Mouse (Mus musculus): Measurements from ENCODE around the gene Hpcal4. TPM values are rescaled to one million over a fixed set of nuclear protein-coding genes. Genes with fewer than 3 reads are reported as not detected.

The Hpcal4 gene
- polyA plus RNA-seq, 1 experiment from 2014 or later: 1.3 TPM

DNA sequence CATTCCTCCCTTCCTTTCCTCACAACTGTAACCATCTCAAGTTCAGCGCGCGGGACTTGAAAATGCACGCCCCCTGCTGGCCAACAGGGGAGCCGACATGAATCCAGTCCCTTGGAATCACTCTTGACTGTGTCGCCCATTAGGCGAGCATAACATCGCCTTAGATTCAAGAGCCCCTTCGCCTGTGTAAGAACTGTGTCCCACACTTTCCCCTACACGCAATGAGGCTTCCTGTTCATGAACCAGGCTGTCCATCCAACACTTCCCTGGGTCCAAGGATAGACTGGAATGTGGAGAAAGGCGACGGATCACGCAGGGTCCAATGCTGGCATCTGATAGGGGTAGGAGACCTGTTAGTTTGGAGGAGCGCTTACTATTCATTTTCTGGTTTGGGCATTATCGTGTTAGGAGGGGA lies 17.8 kb downstream of the Hpcal4 start:
- H3K4me3 ChIP-seq (ENCODE audit: low read length): peak overlapping the region; percentile 49
- peaks cover 28% of the 10 kb centered on the region for H3K27me3 ChIP-seq (ENCODE audit: insufficient read depth, low read length)
- H3K36me3 ChIP-seq (ENCODE audit: insufficient read depth, low read length): no peaks in the 10 kb centered on the region
- no peak overlapping the region for H3K27ac ChIP-seq (ENCODE audit: low read length)
- H3K9ac ChIP-seq (replicated peaks; ENCODE audit: low read length): no peak overlapping the region
- H3K9me3 ChIP-seq (ENCODE audit: low read length): no peaks in the 10 kb centered on the region
- peaks cover 14% of the 10 kb centered on the region for H3K4me1 ChIP-seq (ENCODE audit: insufficient read depth, low read length)
- ATAC-seq (ENCODE audit: low FRiP score, low TSS enrichment): peak; percentile 72
- H3K4me2 ChIP-seq (replicated peaks; ENCODE audit: low read depth, low read length): peak overlapping the region; percentile 87
- WGBS: 1% methylated on average over 15 of the region's 15 CpGs

DNA sequence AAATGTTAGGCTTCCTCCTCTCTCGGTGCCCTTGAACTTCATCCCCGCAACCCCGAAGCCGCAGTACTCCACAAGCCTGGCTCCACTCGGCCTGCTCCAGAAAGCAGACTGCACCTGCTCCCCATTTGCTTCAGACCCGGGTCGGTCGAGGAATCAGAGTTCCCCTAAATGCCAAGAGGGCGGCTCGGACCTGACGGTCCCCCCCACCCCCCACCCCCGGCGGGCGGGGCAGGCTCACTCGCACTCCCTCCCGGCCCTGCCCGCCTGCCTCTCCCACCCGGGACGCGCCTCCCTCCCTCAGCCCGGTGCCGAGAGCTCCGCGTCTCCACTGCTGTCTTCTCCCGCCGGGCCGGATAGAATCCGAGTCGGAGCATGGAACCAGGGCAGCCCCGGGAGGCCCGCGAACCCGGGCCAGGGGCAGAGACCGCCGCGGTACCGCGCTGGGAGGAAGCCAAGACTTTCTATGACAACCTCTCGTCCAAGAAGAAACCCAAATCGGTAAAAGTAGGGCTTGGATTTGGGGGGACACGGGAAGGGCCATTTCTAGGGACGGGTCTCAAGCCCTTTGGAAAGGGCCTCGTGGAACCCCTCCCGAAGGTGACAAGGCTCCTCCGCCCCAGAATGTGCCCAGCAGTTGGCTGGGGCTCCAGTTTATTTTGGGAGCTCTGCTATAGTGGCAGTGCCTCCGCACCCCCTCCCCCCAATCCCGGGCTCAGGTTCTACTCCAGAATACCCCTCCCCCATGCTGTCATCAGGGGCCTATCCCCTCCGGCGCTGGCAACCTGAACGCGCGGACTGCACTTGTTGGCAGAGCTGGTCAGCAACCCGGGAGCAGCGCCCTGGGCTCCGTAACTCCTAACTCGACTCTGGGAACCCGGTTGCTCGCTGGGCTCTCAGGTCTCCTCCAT lies 18.4 kb downstream of the Hpcal4 start, which contains the start of gene Nt5c1a:
Gene Nt5c1a, plus strand, starts transcription at position 319 of the 908 bp plus-strand sequence.
- Histone ChIP-seq H3K36me3 (ENCODE audit: insufficient read depth, low read length) (no peaks in the 10 kb centered on the region), H3K9ac (replicated peaks; ENCODE audit: low read length) (peak within 1 kb of the TSS; percentile 58), H3K4me1 (ENCODE audit: insufficient read depth, low read length) (peaks cover 14% of the 10 kb centered on the region), H3K9me3 (ENCODE audit: low read length) (no peaks in the 10 kb centered on the region), H3K4me3 (ENCODE audit: low read length) (peak within 1 kb of the TSS; percentile 49), H3K27me3 (ENCODE audit: insufficient read depth, low read length) (peaks cover 28% of the 10 kb centered on the region), H3K4me2 (replicated peaks; ENCODE audit: low read depth, low read length) (peak within 1 kb of the TSS; percentile 87), H3K27ac (ENCODE audit: low read length) (no peak within 1 kb of the TSS)
- WGBS: under 1% methylated on average over 58 of the region's 58 CpGs
- peak; percentile 55 for ATAC-seq (ENCODE audit: low FRiP score, low TSS enrichment)

DNA sequence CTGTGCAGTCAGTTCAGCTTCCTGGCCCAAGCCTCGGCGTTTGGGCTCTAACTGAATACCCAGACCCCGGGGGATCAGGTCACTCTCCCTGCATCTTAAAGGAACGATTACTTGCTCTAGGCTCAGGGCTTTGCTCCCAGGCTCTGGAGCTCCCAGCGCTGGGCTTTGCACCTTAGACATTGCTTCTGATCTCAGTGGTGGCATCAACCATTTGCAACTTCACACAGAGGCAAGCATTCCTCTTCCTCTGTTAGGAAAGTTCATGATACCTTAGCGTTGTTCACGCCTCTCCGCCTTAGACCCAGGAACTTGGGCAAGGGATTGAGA lies 19.0 kb downstream of the Hpcal4 start:
- Histone ChIP-seq H3K4me3 (ENCODE audit: low read length) (peak overlapping the region; percentile 49), H3K27ac (ENCODE audit: low read length) (no peak overlapping the region), H3K4me2 (replicated peaks; ENCODE audit: low read depth, low read length) (peak overlapping the region; percentile 87), H3K4me1 (ENCODE audit: insufficient read depth, low read length) (peaks cover 14% of the 10 kb centered on the region), H3K36me3 (ENCODE audit: insufficient read depth, low read length) (no peaks in the 10 kb centered on the region), H3K9ac (replicated peaks; ENCODE audit: low read length) (no peak overlapping the region), H3K27me3 (ENCODE audit: insufficient read depth, low read length) (peaks cover 28% of the 10 kb centered on the region), H3K9me3 (ENCODE audit: low read length) (no peaks in the 10 kb centered on the region)
- WGBS: 16% methylated on average over 8 of the region's 8 CpGs
- ATAC-seq (ENCODE audit: low FRiP score, low TSS enrichment): no peak

GRCm38 (mm10) chr4:123207337-123207736 lies 24.3 kb downstream of the Hpcal4 start:
- no peak overlapping the region for H3K9ac ChIP-seq (replicated peaks; ENCODE audit: low read length)
- H3K4me3 ChIP-seq (ENCODE audit: low read length): no peak overlapping the region
- no peaks in the 10 kb centered on the region for H3K9me3 ChIP-seq (ENCODE audit: low read length)
- H3K27ac ChIP-seq (ENCODE audit: low read length): no peak overlapping the region
- no peaks in the 10 kb centered on the region for H3K36me3 ChIP-seq (ENCODE audit: insufficient read depth, low read length)
- peaks cover 7% of the 10 kb centered on the region for H3K27me3 ChIP-seq (ENCODE audit: insufficient read depth, low read length)
- 78% methylated on average over 5 of the region's 5 CpGs for WGBS
- no peak for ATAC-seq (ENCODE audit: low FRiP score, low TSS enrichment)
- 0 out of 2 replicates have a peak, but pooled peaks cover 10% of the 10 kb centered on the region for H3K4me1 ChIP-seq (ENCODE audit: insufficient read depth, low read length)
- H3K4me2 ChIP-seq (replicated peaks; ENCODE audit: low read depth, low read length): no peak overlapping the region

DNA sequence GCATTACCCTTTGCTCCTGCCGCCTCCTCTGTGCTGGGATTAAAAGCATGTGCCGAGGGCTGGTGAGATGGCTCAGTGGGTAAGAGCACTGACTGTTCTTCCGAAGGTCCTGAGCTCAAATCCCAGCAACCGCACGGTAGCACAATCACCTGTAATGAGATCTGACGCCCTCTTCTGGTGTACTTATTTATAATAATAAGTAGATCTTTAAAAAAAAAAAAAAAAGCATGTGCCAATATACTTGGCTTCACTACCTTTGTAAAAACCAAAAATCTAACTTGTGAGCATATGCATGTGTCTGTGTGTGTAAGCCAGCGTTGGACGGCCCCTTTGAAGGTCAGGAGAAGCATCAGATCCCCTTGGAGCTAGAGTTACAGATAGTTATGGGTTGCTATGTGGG lies 28.0 kb downstream of the Hpcal4 start:
- Histone ChIP-seq H3K27ac (ENCODE audit: low read length) (no peak overlapping the region), H3K36me3 (ENCODE audit: insufficient read depth, low read length) (no peaks in the 10 kb centered on the region), H3K4me1 (ENCODE audit: insufficient read depth, low read length) (0 out of 2 replicates have a peak, but pooled peaks cover 10% of the 10 kb centered on the region), H3K27me3 (ENCODE audit: insufficient read depth, low read length) (no peaks in the 10 kb centered on the region), H3K4me2 (replicated peaks; ENCODE audit: low read depth, low read length) (no peak overlapping the region), H3K4me3 (ENCODE audit: low read length) (no peak overlapping the region), H3K9ac (replicated peaks; ENCODE audit: low read length) (no peak overlapping the region), H3K9me3 (ENCODE audit: low read length) (no peaks in the 10 kb centered on the region)
- 56% methylated on average over 8 of the region's 8 CpGs for WGBS
- no peak for ATAC-seq (ENCODE audit: low FRiP score, low TSS enrichment)

DNA sequence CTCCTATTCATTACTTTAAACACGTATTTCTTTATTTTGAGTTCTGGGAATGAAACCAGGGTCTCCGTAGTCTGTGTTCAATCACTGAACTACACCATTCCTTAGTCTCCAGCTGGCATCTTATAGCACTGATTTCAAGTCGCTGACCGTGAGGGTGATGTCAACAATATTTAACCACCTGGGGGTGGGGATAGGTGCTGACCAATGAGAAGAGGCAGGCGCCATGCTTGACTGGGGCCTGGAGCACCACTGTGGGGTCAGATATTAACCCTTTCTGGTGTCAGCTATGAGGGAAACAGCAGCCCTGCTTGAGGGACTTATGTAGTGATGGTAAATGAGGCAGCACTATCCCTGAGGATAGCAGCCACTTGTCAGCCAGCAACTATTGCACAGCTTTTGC lies 28.4 kb downstream of the Hpcal4 start:
- Histone ChIP-seq H3K4me3 (ENCODE audit: low read length) (no peak overlapping the region), H3K9me3 (ENCODE audit: low read length) (no peaks in the 10 kb centered on the region), H3K27me3 (ENCODE audit: insufficient read depth, low read length) (no peaks in the 10 kb centered on the region), H3K36me3 (ENCODE audit: insufficient read depth, low read length) (no peaks in the 10 kb centered on the region), H3K27ac (ENCODE audit: low read length) (no peak overlapping the region), H3K4me1 (ENCODE audit: insufficient read depth, low read length) (0 out of 2 replicates have a peak, but pooled peaks cover 10% of the 10 kb centered on the region), H3K9ac (replicated peaks; ENCODE audit: low read length) (no peak overlapping the region), H3K4me2 (replicated peaks; ENCODE audit: low read depth, low read length) (no peak overlapping the region)
- WGBS: 38% methylated on average over 5 of the region's 5 CpGs
- peak; percentile 50; the same call in 1 of the 2 replicates for ATAC-seq (ENCODE audit: low FRiP score, low TSS enrichment)

DNA sequence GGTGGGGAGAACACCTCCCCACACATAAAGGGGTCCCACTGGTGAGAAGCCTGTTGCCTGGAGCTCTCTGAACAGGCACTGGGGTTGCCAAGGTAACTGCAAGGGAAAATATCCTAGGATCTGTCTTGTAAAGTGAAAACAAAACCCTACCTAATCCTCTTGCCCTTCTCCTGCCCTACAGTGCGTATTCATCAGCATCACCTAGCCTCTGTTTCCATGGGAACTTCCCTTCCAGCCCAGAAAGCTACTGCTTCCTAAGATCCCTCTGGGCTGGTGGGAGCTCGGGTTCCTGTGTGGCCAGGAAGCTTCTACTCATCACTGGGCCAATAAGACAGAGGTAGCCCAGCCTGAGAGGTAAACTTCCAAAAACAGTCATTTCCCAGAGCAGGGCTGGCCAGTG lies 29.3 kb downstream of the Hpcal4 start:
- WGBS: 58% methylated on average over 2 of the region's 2 CpGs
- ATAC-seq (ENCODE audit: low FRiP score, low TSS enrichment): no peak
- Histone ChIP-seq H3K27me3 (ENCODE audit: insufficient read depth, low read length) (no peaks in the 10 kb centered on the region), H3K36me3 (ENCODE audit: insufficient read depth, low read length) (no peaks in the 10 kb centered on the region), H3K9me3 (ENCODE audit: low read length) (no peaks in the 10 kb centered on the region), H3K4me3 (ENCODE audit: low read length) (no peak overlapping the region), H3K4me1 (ENCODE audit: insufficient read depth, low read length) (0 out of 2 replicates have a peak, but pooled peaks cover 10% of the 10 kb centered on the region), H3K9ac (replicated peaks; ENCODE audit: low read length) (no peak overlapping the region), H3K4me2 (replicated peaks; ENCODE audit: low read depth, low read length) (no peak overlapping the region), H3K27ac (ENCODE audit: low read length) (no peak overlapping the region)

DNA sequence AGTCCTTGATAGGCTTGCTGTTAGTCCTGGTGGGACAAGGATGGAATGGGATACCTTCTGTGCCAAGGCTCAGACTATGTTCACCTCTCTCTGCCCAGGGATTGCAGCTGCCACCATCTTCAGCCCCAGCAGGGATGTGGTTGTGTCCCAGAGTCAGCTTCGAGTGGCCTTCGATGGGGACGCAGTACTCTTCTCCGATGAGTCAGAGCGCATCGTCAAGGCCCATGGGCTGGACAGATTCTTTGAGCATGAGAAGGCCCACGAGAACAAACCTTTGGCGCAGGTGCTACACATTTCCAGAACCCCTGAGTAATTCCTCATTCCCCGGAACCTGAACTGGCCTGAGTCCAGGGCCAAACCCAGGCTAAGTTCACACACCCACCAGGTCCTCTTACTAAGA lies 30.9 kb downstream of the Hpcal4 start:
- H3K4me3 ChIP-seq (ENCODE audit: low read length): no peak overlapping the region
- whole genome bisulfite sequencing: 93% methylated on average over 9 of the region's 9 CpGs
- 0 out of 2 replicates have a peak, but pooled peaks cover 10% of the 10 kb centered on the region for H3K4me1 ChIP-seq (ENCODE audit: insufficient read depth, low read length)
- no peak overlapping the region for H3K4me2 ChIP-seq (replicated peaks; ENCODE audit: low read depth, low read length)
- ATAC-seq (ENCODE audit: low FRiP score, low TSS enrichment): no peak
- no peak overlapping the region for H3K27ac ChIP-seq (ENCODE audit: low read length)
- H3K27me3 ChIP-seq (ENCODE audit: insufficient read depth, low read length): no peaks in the 10 kb centered on the region
- H3K36me3 ChIP-seq (ENCODE audit: insufficient read depth, low read length): no peaks in the 10 kb centered on the region
- H3K9me3 ChIP-seq (ENCODE audit: low read length): no peaks in the 10 kb centered on the region
- H3K9ac ChIP-seq (replicated peaks; ENCODE audit: low read length): no peak overlapping the region

GRCm38 (mm10) chr4:123215367-123215766 lies 32.3 kb downstream of the Hpcal4 start:
- Histone ChIP-seq H3K4me1 (ENCODE audit: insufficient read depth, low read length) (0 out of 2 replicates have a peak, but pooled peaks cover 10% of the 10 kb centered on the region), H3K9ac (replicated peaks; ENCODE audit: low read length) (no peak overlapping the region), H3K36me3 (ENCODE audit: insufficient read depth, low read length) (no peaks in the 10 kb centered on the region), H3K9me3 (ENCODE audit: low read length) (no peaks in the 10 kb centered on the region), H3K4me2 (replicated peaks; ENCODE audit: low read depth, low read length) (no peak overlapping the region), H3K27ac (ENCODE audit: low read length) (no peak overlapping the region), H3K27me3 (ENCODE audit: insufficient read depth, low read length) (no peaks in the 10 kb centered on the region), H3K4me3 (ENCODE audit: low read length) (no peak overlapping the region)
- ATAC-seq (ENCODE audit: low FRiP score, low TSS enrichment): no peak
- WGBS: 86% methylated on average over 1 of the region's 1 CpGs

- Histone ChIP-seq H3K27ac (ENCODE audit: low read length) (no peak overlapping the region), H3K4me1 (ENCODE audit: insufficient read depth, low read length) (0 out of 2 replicates have a peak, but pooled peaks cover 1% of the 10 kb centered on the region), H3K36me3 (ENCODE audit: insufficient read depth, low read length) (no peaks in the 10 kb centered on the region), H3K27me3 (ENCODE audit: insufficient read depth, low read length) (no peaks in the 10 kb centered on the region), H3K9me3 (ENCODE audit: low read length) (no peaks in the 10 kb centered on the region), H3K4me3 (ENCODE audit: low read length) (no peak overlapping the region), H3K9ac (replicated peaks; ENCODE audit: low read length) (no peak overlapping the region), H3K4me2 (replicated peaks; ENCODE audit: low read depth, low read length) (no peak overlapping the region)
- no peak for ATAC-seq (ENCODE audit: low FRiP score, low TSS enrichment)
- WGBS: 10% methylated on average over 1 of the region's 1 CpGs
These were observed 33.8 kb downstream of the Hpcal4 start for GRCm38 (mm10) chr4:123216782-123217181.

All from kidney, embryonic 16.5 days (tissue).